Comparison of ENCODE assay signal across 30 mouse cellular contexts in genomic region chr11:8764861-8765540, GRCm38 (mm10).
DNase-seq lines count a peak whose midpoint lies in the region; ATAC-seq lines count a peak whose summit lies in the region.
"Had no signal": no experiment of that assay in that cellular context is flagged by ENCODE, and none has a peak within 500 bp of the region (broad histone marks: within the 10 kb centered on the region; RNA-seq: fewer than 3 reads in every experiment).

No protein-coding gene starts in this region.

- ATAC-seq in embryonic facial prominence, embryonic 15.5 days (ENCODE audit: insufficient number of reproducible peaks, low FRiP score, low TSS enrichment, low read depth), result no peak
- peak; percentile 20; the same call in 1 of the 2 replicates for ATAC-seq in kidney, embryonic 15.5 days (replicated peaks; ENCODE audit: low FRiP score)
- no peak for ATAC-seq in limb, embryonic 11.5 days (ENCODE audit: insufficient number of reproducible peaks, low FRiP score, low TSS enrichment, low read depth)
- ATAC-seq: activated CD4-positive, CD25-positive, alpha-beta regulatory T cell, adult 4 months; forebrain, embryonic 15.5 days; intestine, postnatal 0 days; lung, postnatal 0 days had no signal

- WGBS in embryonic facial prominence, embryonic 15.5 days, result 52% methylated on average over 2 of the region's 2 CpGs
- 87% methylated on average over 2 of the region's 2 CpGs for WGBS in embryonic facial prominence, embryonic 10.5 days
- WGBS in kidney, embryonic 15.5 days, result 72% methylated on average over 2 of the region's 2 CpGs
- 83% methylated on average over 2 of the region's 2 CpGs for whole genome bisulfite sequencing in limb, embryonic 11.5 days

- H3K27ac ChIP-seq in embryonic facial prominence, embryonic 15.5 days (replicated peaks), result peak overlapping the region; percentile 12; the same call in 1 of the 2 replicates
- H3K27ac ChIP-seq in embryonic facial prominence, embryonic 10.5 days (replicated peaks), result no peak overlapping the region
- peak overlapping the region; percentile 86 for H3K27ac ChIP-seq in kidney, embryonic 15.5 days
- H3K27ac ChIP-seq in limb, embryonic 11.5 days (replicated peaks; ENCODE audit: low read depth, low read length), result no peak overlapping the region
- H3K27ac ChIP-seq: forebrain, embryonic 10.5 days; forebrain, embryonic 15.5 days; hindbrain, embryonic 13.5 days; layer of hippocampus, adult 2 months; liver, embryonic 13.5 days; midbrain, embryonic 12.5 days; neural tube, embryonic 12.5 days had no signal

- H3K27me3 ChIP-seq in embryonic facial prominence, embryonic 15.5 days, result no peaks in the 10 kb centered on the region
- H3K27me3 ChIP-seq in embryonic facial prominence, embryonic 10.5 days (replicated peaks; ENCODE audit: low read depth, poor library complexity, severe bottlenecking), result no peaks in the 10 kb centered on the region
- H3K27me3 ChIP-seq in kidney, embryonic 15.5 days, result no peaks in the 10 kb centered on the region
- H3K27me3 ChIP-seq in limb, embryonic 11.5 days (ENCODE audit: control insufficient read depth, insufficient read depth, low read length), result no peaks in the 10 kb centered on the region
- H3K27me3 ChIP-seq: forebrain, embryonic 15.5 days; hindbrain, embryonic 13.5 days; liver, embryonic 13.5 days; megakaryocyte, embryonic 14.5 days; midbrain, embryonic 12.5 days; neural tube, embryonic 12.5 days had no signal

- no peaks in the 10 kb centered on the region for H3K36me3 ChIP-seq in embryonic facial prominence, embryonic 15.5 days
- H3K36me3 ChIP-seq in embryonic facial prominence, embryonic 10.5 days (replicated peaks), result no peaks in the 10 kb centered on the region
- no peaks in the 10 kb centered on the region for H3K36me3 ChIP-seq in kidney, embryonic 15.5 days
- H3K36me3 ChIP-seq in limb, embryonic 11.5 days (ENCODE audit: control insufficient read depth, insufficient read depth, low read length), result no peaks in the 10 kb centered on the region
- H3K36me3 ChIP-seq: forebrain, embryonic 10.5 days; forebrain, embryonic 15.5 days; hindbrain, embryonic 13.5 days; liver, embryonic 13.5 days; midbrain, embryonic 12.5 days; neural tube, embryonic 12.5 days had no signal

- no peak for DNase-seq in embryonic facial prominence, embryonic 10.5 days (ENCODE audit: low spot score)
- no peak for DNase-seq in kidney, postnatal 10 days
- peak; percentile 19 for DNase-seq in limb, embryonic 11.5 days (ENCODE audit: low spot score)
- no peak for DNase-seq in adrenal gland, postnatal 36 days
- DNase-seq in left cerebral cortex, adult 18-20 months (ENCODE audit: low spot score in 2 of 2), result no peak
- DNase-seq: adrenal gland, adult 8-10 months; cerebellum, adult 9-11 months; heart, postnatal 4 days; kidney, postnatal 36 days; left cerebral cortex, postnatal 4 days; liver, embryonic 13.5 days; lung, adult 18-20 months; lung, postnatal 4 days; right cerebral cortex, adult 18-20 months; spleen, adult 18-20 months; thymus, postnatal 14 days had no signal

- H3K4me1 ChIP-seq in embryonic facial prominence, embryonic 15.5 days, result peaks cover 16% of the 10 kb centered on the region; the same call in 1 of the 2 replicates
- H3K4me1 ChIP-seq in embryonic facial prominence, embryonic 10.5 days, result peaks cover 7% of the 10 kb centered on the region
- H3K4me1 ChIP-seq in kidney, embryonic 15.5 days, result peaks cover 21% of the 10 kb centered on the region
- peaks cover 22% of the 10 kb centered on the region for H3K4me1 ChIP-seq in limb, embryonic 11.5 days (ENCODE audit: control insufficient read depth, insufficient read depth, low read length)
- H3K4me1 ChIP-seq: forebrain, embryonic 15.5 days; hindbrain, embryonic 13.5 days; liver, embryonic 13.5 days; megakaryocyte, embryonic 14.5 days; midbrain, embryonic 12.5 days had no signal

- no peak overlapping the region for H3K4me3 ChIP-seq in embryonic facial prominence, embryonic 15.5 days (replicated peaks)
- H3K4me3 ChIP-seq in embryonic facial prominence, embryonic 10.5 days, result no peak overlapping the region
- no peak overlapping the region for H3K4me3 ChIP-seq in kidney, embryonic 15.5 days (replicated peaks)
- no peak overlapping the region for H3K4me3 ChIP-seq in limb, embryonic 11.5 days (ENCODE audit: low read depth, low read length)
- H3K4me3 ChIP-seq: forebrain, embryonic 10.5 days; forebrain, embryonic 15.5 days; hindbrain, embryonic 13.5 days; layer of hippocampus, adult 2 months; liver, embryonic 13.5 days; megakaryocyte, embryonic 14.5 days; midbrain, embryonic 12.5 days; myocyte; neural tube, embryonic 12.5 days had no signal

- no peak overlapping the region for H3K9ac ChIP-seq in embryonic facial prominence, embryonic 15.5 days
- no peak overlapping the region for H3K9ac ChIP-seq in kidney, embryonic 15.5 days
- no peak overlapping the region for H3K9ac ChIP-seq in limb, embryonic 11.5 days (ENCODE audit: low read length)
- H3K9ac ChIP-seq: forebrain, embryonic 15.5 days; hindbrain, embryonic 13.5 days; liver, embryonic 13.5 days; midbrain, embryonic 12.5 days; neural tube, embryonic 12.5 days had no signal

- H3K9me3 ChIP-seq in embryonic facial prominence, embryonic 15.5 days (replicated peaks), result no peaks in the 10 kb centered on the region
- H3K9me3 ChIP-seq in embryonic facial prominence, embryonic 10.5 days, result no peaks in the 10 kb centered on the region
- no peaks in the 10 kb centered on the region for H3K9me3 ChIP-seq in kidney, embryonic 15.5 days (replicated peaks)
- H3K9me3 ChIP-seq in limb, embryonic 11.5 days (ENCODE audit: control insufficient read depth, low read length), result no peaks in the 10 kb centered on the region
- H3K9me3 ChIP-seq: forebrain, embryonic 10.5 days; forebrain, embryonic 15.5 days; hindbrain, embryonic 13.5 days; liver, embryonic 13.5 days; megakaryocyte, embryonic 14.5 days; midbrain, embryonic 12.5 days; neural tube, embryonic 12.5 days had no signal

- no peak overlapping the region for H3K4me2 ChIP-seq in embryonic facial prominence, embryonic 15.5 days (replicated peaks)
- no peak overlapping the region for H3K4me2 ChIP-seq in kidney, embryonic 15.5 days
- no peak overlapping the region for H3K4me2 ChIP-seq in limb, embryonic 11.5 days (ENCODE audit: low read depth, severe bottlenecking)
- H3K4me2 ChIP-seq: forebrain, embryonic 15.5 days; heart, embryonic 11.5 days; hindbrain, embryonic 13.5 days; liver, embryonic 13.5 days; midbrain, embryonic 12.5 days; neural tube, embryonic 12.5 days had no signal

Comparison
In these comparisons a context has a peak if more than half of its experiments do, and no peak if none do; other contexts are left out.
1. H3K27ac ChIP-seq: peak in embryonic facial prominence, embryonic 15.5 days (single experiment) and kidney, embryonic 15.5 days (single experiment); none in embryonic facial prominence, embryonic 10.5 days (single experiment) and limb, embryonic 11.5 days (single experiment).